Mouse (Mus musculus) myocyte (in vitro differentiated cells): Measurements from ENCODE around the gene Rasl11a. TPM values are rescaled to one million over a fixed set of nuclear protein-coding genes. Genes with fewer than 3 reads are reported as not detected.
A peak's percentile ranks its signal among the peaks of the same experiment; 100 is the strongest.

Experiments used
- H3K27me3 ChIP-seq: one replicate; pipeline ENCODE4 v1.6.1; 2011; ENCODE audit not compliant: control insufficient read depth, insufficient read depth, insufficient read length
- H3K36me3 ChIP-seq: one replicate; pipeline ENCODE4 v1.6.1; 2011; ENCODE audit not compliant: control insufficient read depth, insufficient read depth
- H3K4me2 ChIP-seq: one replicate; pipeline ENCODE4 v1.6.1; 2011; ENCODE audit warnings: low read depth, control low read depth
- H3K4me3 ChIP-seq: one replicate; pipeline ENCODE4 v1.5.1; 2011; ENCODE audit warnings: mild to moderate bottlenecking, control low read depth, moderate library complexity
- H3K79me2 ChIP-seq: one replicate; pipeline ENCODE4 v1.6.1; 2011; ENCODE audit not compliant: control insufficient read depth, insufficient read depth
- H3ac ChIP-seq: one replicate; pipeline ENCODE4 v1.6.1; 2011; ENCODE audit not compliant: control insufficient read depth, insufficient read length
- CEBPB ChIP-seq: IDR thresholded peaks from 2 replicates; pipeline ENCODE4 v1.6.1; 2011; ENCODE audit warnings: mild to moderate bottlenecking, moderate library complexity; ENCODE audit not compliant: poor library complexity, insufficient read depth, severe bottlenecking
- E2F4 ChIP-seq: IDR thresholded peaks from one replicate; pipeline ENCODE4 v1.6.1; 2011; ENCODE audit warnings: mild to moderate bottlenecking, control low read depth, moderate library complexity; ENCODE audit not compliant: insufficient read depth
- MAX ChIP-seq: IDR thresholded peaks from one replicate; pipeline ENCODE4 v1.6.1; 2011; ENCODE audit warnings: low read depth, mild to moderate bottlenecking, control low read depth
- MYOD1 ChIP-seq, 3 experiments: IDR thresholded peaks; one replicate each; pipeline ENCODE4 v1.6.1; 2011; ENCODE audit warnings: control low read depth in 2 of 3, low read depth in 2 of 3, mild to moderate bottlenecking in 2 of 3, moderate library complexity in 1 of 3; ENCODE audit not compliant: insufficient read length in 2 of 3, control insufficient read depth in 1 of 3
- MYOG ChIP-seq, 3 experiments: IDR thresholded peaks; one replicate each; pipeline ENCODE4 v1.6.1; 2011; ENCODE audit warnings: control low read depth in 2 of 3, low read depth in 2 of 3, mild to moderate bottlenecking in 2 of 3; ENCODE audit not compliant: insufficient read length in 2 of 3, control insufficient read depth in 1 of 3, insufficient read depth in 1 of 3
- POLR2A ChIP-seq: IDR thresholded peaks from one replicate; pipeline ENCODE4 v1.6.1; 2011; ENCODE audit warnings: low read depth, mild to moderate bottlenecking, control low read depth, moderate library complexity; ENCODE audit not compliant: insufficient read length
- POLR2AphosphoS2 ChIP-seq: IDR thresholded peaks from one replicate; pipeline ENCODE4 v1.6.1; 2011; ENCODE audit warnings: low read depth, control low read depth; ENCODE audit not compliant: insufficient read length
- REST ChIP-seq: IDR thresholded peaks from one replicate; pipeline ENCODE4 v1.6.1; 2011; ENCODE audit warnings: mild to moderate bottlenecking, control low read depth, moderate library complexity; ENCODE audit not compliant: insufficient read depth, insufficient read length
- SRF ChIP-seq: IDR thresholded peaks from one replicate; pipeline ENCODE4 v1.6.1; 2011; ENCODE audit warnings: low read depth; ENCODE audit not compliant: control insufficient read depth, insufficient read length
- TCF12 ChIP-seq: IDR thresholded peaks from one replicate; pipeline ENCODE4 v1.6.1; 2011; ENCODE audit warnings: mild to moderate bottlenecking, control low read depth; ENCODE audit not compliant: poor library complexity, insufficient read depth, severe bottlenecking
- TCF3 ChIP-seq: IDR thresholded peaks from one replicate; pipeline ENCODE4 v1.6.1; 2011; ENCODE audit warnings: low read depth, control low read depth; ENCODE audit not compliant: insufficient read length
- USF1 ChIP-seq: IDR thresholded peaks from one replicate; pipeline ENCODE4 v1.6.1; 2011; ENCODE audit warnings: low read depth, mild to moderate bottlenecking, control low read depth, moderate library complexity
- polyA plus RNA-seq: library from polyadenylated mRNA; unstranded; fragments of >200 nt; fragmentation: generic; extraction: Trizol; gene quantifications from one replicate; pipeline ENCODE4 v1.2.1, GENCODE M21; 2012; ENCODE audit warnings: missing spikeins

Rasl11a gene
- polyA plus RNA-seq, 1 experiment, result 1.3 TPM

GRCm38 (mm10) chr5:146841301-146841700, 3.6 kb upstream of the Rasl11a start:
- TF ChIP-seq TCF3, result no peak
- TF ChIP-seq MYOG (IDR thresholded peaks at IDR 0.05; ENCODE audit: control insufficient read depth in 1 of 3, insufficient read depth in 1 of 3, insufficient read length in 2 of 3, low read depth in 2 of 3), result no peak
- no peak for TF ChIP-seq CEBPB
- no peak for TF ChIP-seq REST
- no peak for TF ChIP-seq USF1
- TF ChIP-seq POLR2AphosphoS2, result no peak
- no peak for TF ChIP-seq MYOD1 (IDR thresholded peaks at IDR 0.05; ENCODE audit: control insufficient read depth in 1 of 3, insufficient read length in 2 of 3, low read depth in 2 of 3)
- TF ChIP-seq TCF12, result no peak
- no peak for TF ChIP-seq E2F4
- no peak for TF ChIP-seq POLR2A
- no peak for TF ChIP-seq SRF
- no peak for TF ChIP-seq MAX
- no peaks in the 10 kb centered on the region for H3K27me3 ChIP-seq
- no peak overlapping the region for H3K4me3 ChIP-seq
- no peak overlapping the region for H3ac ChIP-seq
- H3K79me2 ChIP-seq, result no peaks in the 10 kb centered on the region
- no peak overlapping the region for H3K4me2 ChIP-seq
- peaks cover 18% of the 10 kb centered on the region for H3K36me3 ChIP-seq

GRCm38 (mm10) chr5:146841996-146842395, 2.9 kb upstream of the Rasl11a start:
- no peaks in the 10 kb centered on the region for H3K27me3 ChIP-seq
- TF ChIP-seq MYOG (IDR thresholded peaks at IDR 0.05; ENCODE audit: control insufficient read depth in 1 of 3, insufficient read depth in 1 of 3, insufficient read length in 2 of 3, low read depth in 2 of 3) (no peak), MAX (no peak), POLR2AphosphoS2 (no peak), CEBPB (no peak), USF1 (no peak), MYOD1 (IDR thresholded peaks at IDR 0.05; ENCODE audit: control insufficient read depth in 1 of 3, insufficient read length in 2 of 3, low read depth in 2 of 3) (no peak), TCF12 (no peak), POLR2A (no peak), SRF (no peak), TCF3 (no peak), E2F4 (no peak), REST (no peak)
- no peaks in the 10 kb centered on the region for H3K79me2 ChIP-seq
- H3ac ChIP-seq, result no peak overlapping the region
- no peak overlapping the region for H3K4me2 ChIP-seq
- H3K4me3 ChIP-seq, result no peak overlapping the region
- H3K36me3 ChIP-seq, result peaks cover 11% of the 10 kb centered on the region

GRCm38 (mm10) chr5:146844301-146844941, 450 bp upstream of the Rasl11a start:
- H3K79me2 ChIP-seq, result no peaks in the 10 kb centered on the region

GRCm38 (mm10) chr5:146846489-146846888, 1.6 kb downstream of the Rasl11a start:
- TF ChIP-seq E2F4 (no peak), TCF3 (no peak), MAX (no peak), MYOG (IDR thresholded peaks at IDR 0.05; ENCODE audit: control insufficient read depth in 1 of 3, insufficient read depth in 1 of 3, insufficient read length in 2 of 3, low read depth in 2 of 3) (no peak), MYOD1 (IDR thresholded peaks at IDR 0.05; ENCODE audit: control insufficient read depth in 1 of 3, insufficient read length in 2 of 3, low read depth in 2 of 3) (no peak), POLR2AphosphoS2 (no peak), REST (no peak), CEBPB (no peak), SRF (no peak), POLR2A (no peak), TCF12 (no peak), USF1 (no peak)
- Histone ChIP-seq H3K36me3 (no peaks in the 10 kb centered on the region), H3K4me3 (no peak overlapping the region), H3K79me2 (no peaks in the 10 kb centered on the region), H3K27me3 (no peaks in the 10 kb centered on the region), H3ac (no peak overlapping the region), H3K4me2 (peak overlapping the region; percentile 93)

More at GRCm38 (mm10) chr5:146844301-146844941, 450 bp upstream of the Rasl11a start:
- Histone ChIP-seq H3K4me3 (peak overlapping the region; percentile 27), H3K36me3 (no peaks in the 10 kb centered on the region), H3ac (peak overlapping the region; percentile 48), H3K27me3 (no peaks in the 10 kb centered on the region), H3K4me2 (peak overlapping the region; percentile 93)
- TF ChIP-seq POLR2A (no peak), SRF (no peak), USF1 (no peak), TCF3 (no peak), MYOG (IDR thresholded peaks at IDR 0.05; ENCODE audit: control insufficient read depth in 1 of 3, insufficient read depth in 1 of 3, insufficient read length in 2 of 3, low read depth in 2 of 3) (no peak), TCF12 (no peak), MYOD1 (IDR thresholded peaks at IDR 0.05; ENCODE audit: control insufficient read depth in 1 of 3, insufficient read length in 2 of 3, low read depth in 2 of 3) (no peak), REST (no peak), CEBPB (no peak), E2F4 (no peak), MAX (no peak), POLR2AphosphoS2 (no peak)
